Mouse (Mus musculus): Measurements from ENCODE around the gene Slc7a14. TPM values are rescaled to one million over a fixed set of nuclear protein-coding genes. Genes with fewer than 3 reads are reported as not detected.
"Not testable (repeated sequence)": the region's sequence is repeated elsewhere in the genome, so short reads cannot be mapped to it uniquely, and the experiment has no call there.

The Slc7a14 gene
- total RNA-seq (2021): under 1 TPM; 0.10 to 0.14 TPM

GRCm38 (mm10) chr3:31309934-31310787, at the start of gene Slc7a14:
Gene Slc7a14 (minus strand): TSS chr3:31310378.
- no peak for DNase-seq
- intact Hi-C loops (cut with DNase I): no loop called here

GRCm38 (mm10) chr3:31346540-31346939, 36.4 kb upstream of the Slc7a14 start:
- no peak for DNase-seq
- intact Hi-C loops (cut with DNase I): no loop called here

GRCm38 (mm10) chr3:31345766-31346165, 35.6 kb upstream of the Slc7a14 start:
- intact Hi-C loops (cut with DNase I): no loop called here
- no peak for DNase-seq

- intact Hi-C loops (cut with DNase I): no loop called here
- no peak for DNase-seq
These were observed 29.1 kb upstream of the Slc7a14 start for GRCm38 (mm10) chr3:31339236-31339635.

GRCm38 (mm10) chr3:31328237-31328836, 18.2 kb upstream of the Slc7a14 start:
- intact Hi-C loops (cut with DNase I): no loop called here
- no peak for DNase-seq

GRCm38 (mm10) chr3:31327791-31328190, 17.6 kb upstream of the Slc7a14 start:
- intact Hi-C loops (cut with DNase I): no loop called here
- DNase-seq: no peak

- DNase-seq: peak; percentile 2 to 16
- intact Hi-C loops (cut with DNase I): no loop called here
These were observed 14.1 kb upstream of the Slc7a14 start for GRCm38 (mm10) chr3:31324231-31324654.

GRCm38 (mm10) chr3:31309371-31309933, 726 bp downstream of the Slc7a14 start:
- DNase-seq: no peak
- intact Hi-C loops (cut with DNase I): no loop called here

- peak; percentile 41 to 76 for DNase-seq
- intact Hi-C loops (cut with DNase I): no loop called here
These were observed 1.3 kb downstream of the Slc7a14 start for GRCm38 (mm10) chr3:31308906-31309305.

- intact Hi-C loops (cut with DNase I): no loop called here
- DNase-seq: no peak
These were observed 2.2 kb downstream of the Slc7a14 start for GRCm38 (mm10) chr3:31307936-31308335.

- DNase-seq: no peak
- intact Hi-C loops (cut with DNase I): no loop called here
These were observed 18.2 kb downstream of the Slc7a14 start for GRCm38 (mm10) chr3:31291673-31292602.

- intact Hi-C loops (cut with DNase I): no loop called here
- DNase-seq: no peak
These were observed 22.7 kb downstream of the Slc7a14 start for GRCm38 (mm10) chr3:31287421-31287948.

GRCm38 (mm10) chr3:31281116-31281515, 29.1 kb downstream of the Slc7a14 start:
- intact Hi-C loops (cut with DNase I): no loop called here
- DNase-seq: no peak

GRCm38 (mm10) chr3:31274875-31275274, 35.3 kb downstream of the Slc7a14 start:
- no peak for DNase-seq
- intact Hi-C loops (cut with DNase I): no loop called here

- intact Hi-C loops (cut with DNase I): not testable (repeated sequence)
These were observed 36.9 kb downstream of the Slc7a14 start for GRCm38 (mm10) chr3:31273247-31273646.

GRCm38 (mm10) chr3:31272635-31273034, 37.5 kb downstream of the Slc7a14 start:
- DNase-seq: peak; percentile 16 to 23
- intact Hi-C loops (cut with DNase I): no loop called here

More at GRCm38 (mm10) chr3:31273247-31273646, 36.9 kb downstream of the Slc7a14 start:
- DNase-seq: not testable (repeated sequence)

- DNase-seq: no peak
- intact Hi-C loops (cut with DNase I): no loop called here
These were observed 40.4 kb downstream of the Slc7a14 start for GRCm38 (mm10) chr3:31269551-31270317.

- no peak for DNase-seq
- intact Hi-C loops (cut with DNase I): no loop called here
These were observed 42.3 kb downstream of the Slc7a14 start for GRCm38 (mm10) chr3:31267921-31268320.

GRCm38 (mm10) chr3:31266941-31267340, 43.2 kb downstream of the Slc7a14 start:
- intact Hi-C loops (cut with DNase I): no loop called here
- DNase-seq: no peak

- intact Hi-C loops (cut with DNase I): no loop called here
- DNase-seq: peak; percentile 17 to 25
These were observed 46.6 kb downstream of the Slc7a14 start for GRCm38 (mm10) chr3:31263535-31263934.

Data from heart, postnatal 10 days (tissue).